Mouse (Mus musculus): ENCODE results near the gene Ppib. TPM values are rescaled to one million over a fixed set of nuclear protein-coding genes. Genes with fewer than 3 reads are reported as not detected.

Gene Ppib
- total RNA-seq (2023), result 100 to 1,000 TPM; 261 to 282 TPM

DNA sequence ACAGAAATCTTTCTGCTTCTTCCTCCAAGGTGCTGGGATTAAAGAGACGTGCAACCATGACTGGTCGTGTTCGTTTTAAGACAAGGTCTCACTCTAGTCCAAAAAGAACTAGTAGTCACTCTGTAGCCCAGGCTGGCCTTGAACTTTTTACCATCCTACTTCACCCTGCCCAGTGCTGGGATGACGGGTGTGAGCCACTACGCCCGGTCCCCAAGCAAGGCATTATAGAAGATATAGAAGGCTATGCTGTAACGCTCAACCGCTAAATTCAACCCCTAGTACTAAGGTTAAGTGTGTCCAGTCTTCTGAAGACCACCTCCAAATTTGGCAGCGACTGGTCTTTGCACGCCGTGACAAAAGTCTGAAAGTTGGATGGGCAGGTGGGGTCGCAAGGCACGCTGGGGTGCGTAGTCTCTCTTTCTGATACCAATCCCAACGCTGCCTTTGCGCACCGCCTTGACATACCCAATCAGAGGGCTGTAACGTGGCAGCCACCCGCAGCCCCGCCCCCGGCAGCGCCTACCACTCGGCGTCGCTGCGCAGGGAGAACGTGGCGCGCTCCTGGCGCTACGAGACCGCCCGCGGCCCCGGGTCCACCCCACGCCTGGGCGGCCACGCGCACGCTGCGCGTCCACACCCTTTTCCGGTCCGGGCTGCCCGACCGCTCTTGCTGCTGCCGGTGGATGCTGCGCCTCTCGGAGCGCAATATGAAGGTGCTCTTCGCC lies at the start of gene Ppib:
Gene Ppib (plus strand): TSS at position 640 of the 725 bp plus-strand sequence.

DNA sequence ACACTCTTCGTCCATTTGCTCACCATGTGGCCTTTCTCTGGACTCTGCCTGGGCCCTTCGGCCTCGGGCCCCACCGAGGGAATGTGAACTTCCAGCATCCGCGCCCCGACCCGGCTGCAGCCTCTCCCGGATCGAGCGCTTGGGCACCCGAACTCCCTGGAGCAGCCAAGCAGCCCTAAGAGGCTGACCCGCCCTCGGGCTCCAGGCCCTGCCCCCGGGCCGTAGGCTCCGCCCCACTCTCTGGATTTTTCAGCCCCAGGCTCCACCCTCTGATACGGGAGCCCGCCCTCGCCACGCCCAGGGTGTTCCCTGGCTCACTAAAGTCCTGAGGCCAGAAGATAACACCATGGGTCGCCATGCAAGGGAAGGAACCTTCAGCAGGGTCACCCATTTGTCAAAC lies 9.6 kb downstream of the Ppib start, which contains the start of gene Snx22:
Gene Snx22 (minus strand): TSS at position 137 of the 400 bp plus-strand sequence.

Other genes with a start within 250 kb of the Ppib start
- 10 to 100 TPM; 21.1 to 27.6 TPM for gene Zfp609, start 232.7 kb upstream of the Ppib start, total RNA-seq (2023)
- gene Pclaf, start 170.0 kb upstream of the Ppib start, total RNA-seq (2023), result 10 to 100 TPM in 1 of 2 experiments, 1 to 10 TPM in 1; 2.8 to 10.1 TPM
- 10 to 100 TPM; 26.9 to 34.0 TPM for gene Trip4, start 151.4 kb upstream of the Ppib start, total RNA-seq (2023)
- 10 to 100 TPM; 74.3 to 81.7 TPM for gene Csnk1g1, start 151.3 kb upstream of the Ppib start, total RNA-seq (2023)
- 1 to 10 TPM in 1 of 2 experiments, under 1 TPM in 1; 0.35 to 1.1 TPM for gene Snx22, start 9.5 kb downstream of the Ppib start, total RNA-seq (2023)
- 10 to 100 TPM; 83.1 to 95.8 TPM for gene Snx1, start 66.4 kb downstream of the Ppib start, total RNA-seq (2023)
- 10 to 100 TPM; 45.9 to 47.7 TPM for gene Ciao2a, start 66.4 kb downstream of the Ppib start, total RNA-seq (2023)
- under 1 TPM; 0.67 to 0.95 TPM for gene Dapk2, start 98.0 kb downstream of the Ppib start, total RNA-seq (2023)